Mouse (Mus musculus): Measurements from ENCODE around the gene Galntl6. TPM values are rescaled to one million over a fixed set of nuclear protein-coding genes. Genes with fewer than 3 reads are reported as not detected.

The Galntl6 gene
- polyA plus RNA-seq, 1 experiment from 2014 or later = 0.03 TPM

- 60% methylated on average over 2 of the region's 2 CpGs for WGBS (ENCODE audit: insufficient replicate concordance)
- Histone ChIP-seq H3K9me3 (replicated peaks) (no peaks in the 10 kb centered on the region), H3K9ac (no peak overlapping the region), H3K4me2 (no peak overlapping the region), H3K27me3 (no peaks in the 10 kb centered on the region), H3K27ac (no peak overlapping the region), H3K4me1 (replicated peaks) (no peaks in the 10 kb centered on the region), H3K36me3 (no peaks in the 10 kb centered on the region), H3K4me3 (replicated peaks) (no peak overlapping the region)
- ATAC-seq (ENCODE audit: low read depth) = no peak
- DNase-seq = no peak
These were observed 469.7 kb downstream of the Galntl6 start for GRCm38 (mm10) chr8:58442696-58443095.

- Histone ChIP-seq H3K27me3 (no peaks in the 10 kb centered on the region), H3K4me3 (replicated peaks) (no peak overlapping the region), H3K4me1 (replicated peaks) (no peaks in the 10 kb centered on the region), H3K27ac (no peak overlapping the region), H3K9me3 (replicated peaks) (no peaks in the 10 kb centered on the region), H3K9ac (no peak overlapping the region), H3K4me2 (no peak overlapping the region), H3K36me3 (no peaks in the 10 kb centered on the region)
- DNase-seq (no peak), ATAC-seq (ENCODE audit: low read depth) (no peak)
- WGBS (ENCODE audit: insufficient replicate concordance) = 50% methylated on average over 5 of the region's 5 CpGs
These were observed 494.0 kb downstream of the Galntl6 start for GRCm38 (mm10) chr8:58418481-58418880.

- H3K36me3 ChIP-seq = no peaks in the 10 kb centered on the region
- no peak for DNase-seq
These were observed 494.9 kb downstream of the Galntl6 start for GRCm38 (mm10) chr8:58417551-58417950.

GRCm38 (mm10) chr8:58396500-58396899, 515.9 kb downstream of the Galntl6 start:
- H3K4me1 ChIP-seq (replicated peaks) = no peaks in the 10 kb centered on the region
- H3K9ac ChIP-seq = no peak overlapping the region
- 47% methylated on average over 3 of the region's 3 CpGs for WGBS (ENCODE audit: insufficient replicate concordance)
- no peaks in the 10 kb centered on the region for H3K9me3 ChIP-seq (replicated peaks)
- ATAC-seq (ENCODE audit: low read depth) (no peak), DNase-seq (no peak)
- no peak overlapping the region for H3K4me3 ChIP-seq (replicated peaks)
- H3K27me3 ChIP-seq = no peaks in the 10 kb centered on the region
- no peak overlapping the region for H3K27ac ChIP-seq
- H3K36me3 ChIP-seq = no peaks in the 10 kb centered on the region
- H3K4me2 ChIP-seq = no peak overlapping the region

More at GRCm38 (mm10) chr8:58417551-58417950, 494.9 kb downstream of the Galntl6 start:
- H3K9me3 ChIP-seq (replicated peaks) = no peaks in the 10 kb centered on the region
- no peak for ATAC-seq (ENCODE audit: low read depth)
- 40% methylated on average over 1 of the region's 1 CpGs for WGBS (ENCODE audit: insufficient replicate concordance)
- H3K27me3 ChIP-seq = no peaks in the 10 kb centered on the region
- no peaks in the 10 kb centered on the region for H3K4me1 ChIP-seq (replicated peaks)
- H3K27ac ChIP-seq = no peak overlapping the region
- H3K9ac ChIP-seq = no peak overlapping the region
- no peak overlapping the region for H3K4me3 ChIP-seq (replicated peaks)
- no peak overlapping the region for H3K4me2 ChIP-seq

- Histone ChIP-seq H3K4me1 (replicated peaks) (no peaks in the 10 kb centered on the region), H3K27ac (no peak overlapping the region), H3K4me2 (no peak overlapping the region), H3K36me3 (no peaks in the 10 kb centered on the region), H3K4me3 (replicated peaks) (no peak overlapping the region), H3K27me3 (no peaks in the 10 kb centered on the region), H3K9ac (no peak overlapping the region), H3K9me3 (replicated peaks) (no peaks in the 10 kb centered on the region)
- no peak for ATAC-seq (ENCODE audit: low read depth)
- no peak for DNase-seq
- 50% methylated on average over 1 of the region's 1 CpGs for WGBS (ENCODE audit: insufficient replicate concordance)
These were observed 516.6 kb downstream of the Galntl6 start for GRCm38 (mm10) chr8:58395879-58396278.

GRCm38 (mm10) chr8:58372389-58372788, 540.1 kb downstream of the Galntl6 start:
- no peaks in the 10 kb centered on the region for H3K36me3 ChIP-seq
- no peak for ATAC-seq (ENCODE audit: low read depth)
- H3K4me3 ChIP-seq (replicated peaks) = no peak overlapping the region
- no peak for DNase-seq
- no peak overlapping the region for H3K4me2 ChIP-seq
- no peaks in the 10 kb centered on the region for H3K4me1 ChIP-seq (replicated peaks)
- H3K9me3 ChIP-seq (replicated peaks) = no peaks in the 10 kb centered on the region
- no peak overlapping the region for H3K9ac ChIP-seq
- no peaks in the 10 kb centered on the region for H3K27me3 ChIP-seq
- 80% methylated on average over 2 of the region's 2 CpGs for WGBS (ENCODE audit: insufficient replicate concordance)
- no peak overlapping the region for H3K27ac ChIP-seq

DNA sequence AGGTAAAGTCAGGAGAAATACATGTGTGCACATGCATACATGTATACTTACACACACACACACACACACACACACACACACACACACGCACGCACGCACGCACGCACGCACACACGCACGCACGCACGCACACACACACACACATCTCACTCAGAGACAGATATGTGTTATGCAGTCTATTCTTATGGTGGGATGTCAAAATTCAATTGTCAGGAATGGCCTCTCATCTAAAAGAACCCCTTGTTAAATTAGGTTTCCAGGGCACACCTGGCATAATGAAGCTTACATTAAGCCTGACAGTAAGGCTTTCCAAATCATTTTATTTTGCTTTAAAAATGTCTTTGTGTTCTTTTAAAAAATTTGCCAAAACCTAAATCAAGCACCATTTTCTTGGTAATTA, 540.5 kb downstream of the Galntl6 start:
- DNase-seq (no peak), ATAC-seq (ENCODE audit: low read depth) (no peak)
- Histone ChIP-seq H3K9me3 (replicated peaks) (no peaks in the 10 kb centered on the region), H3K4me2 (no peak overlapping the region), H3K36me3 (no peaks in the 10 kb centered on the region), H3K9ac (no peak overlapping the region), H3K4me3 (replicated peaks) (no peak overlapping the region), H3K27me3 (no peaks in the 10 kb centered on the region), H3K27ac (no peak overlapping the region), H3K4me1 (replicated peaks) (no peaks in the 10 kb centered on the region)
- WGBS (ENCODE audit: insufficient replicate concordance) = 88% methylated on average over 10 of the region's 10 CpGs

GRCm38 (mm10) chr8:58331151-58331550, 581.3 kb downstream of the Galntl6 start:
- H3K27me3 ChIP-seq = no peaks in the 10 kb centered on the region
- DNase-seq (no peak), ATAC-seq (ENCODE audit: low read depth) (no peak)
- H3K4me2 ChIP-seq = no peak overlapping the region
- no peak overlapping the region for H3K9ac ChIP-seq
- H3K27ac ChIP-seq = no peak overlapping the region
- 49% methylated on average over 1 of the region's 1 CpGs for WGBS (ENCODE audit: insufficient replicate concordance)
- no peaks in the 10 kb centered on the region for H3K36me3 ChIP-seq
- no peaks in the 10 kb centered on the region for H3K9me3 ChIP-seq (replicated peaks)
- no peaks in the 10 kb centered on the region for H3K4me1 ChIP-seq (replicated peaks)
- no peak overlapping the region for H3K4me3 ChIP-seq (replicated peaks)

DNA sequence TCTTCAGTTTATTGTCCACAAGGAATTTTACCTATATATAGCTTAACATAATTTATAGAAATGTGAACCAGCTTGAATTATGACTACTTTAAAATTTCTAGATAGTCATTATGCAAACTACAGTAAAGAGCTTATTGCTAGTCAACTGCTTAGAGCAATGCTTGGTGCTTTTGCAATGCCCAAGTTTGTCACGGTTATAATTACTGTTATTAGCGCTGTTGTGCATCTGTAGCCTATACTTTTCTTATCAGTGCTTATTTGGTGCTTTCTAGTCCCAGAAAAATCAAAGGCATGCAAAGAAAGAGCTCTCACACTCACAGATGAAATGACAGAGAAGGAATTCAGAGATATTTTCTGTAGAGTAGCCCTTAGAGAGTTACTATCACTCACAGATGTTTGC, 599.0 kb downstream of the Galntl6 start:
- no peak overlapping the region for H3K4me2 ChIP-seq
- no peaks in the 10 kb centered on the region for H3K27me3 ChIP-seq
- DNase-seq (no peak), ATAC-seq (ENCODE audit: low read depth) (no peak)
- H3K36me3 ChIP-seq = no peaks in the 10 kb centered on the region
- H3K9ac ChIP-seq = no peak overlapping the region
- no peak overlapping the region for H3K27ac ChIP-seq
- WGBS (ENCODE audit: insufficient replicate concordance) = 70% methylated on average over 2 of the region's 2 CpGs
- H3K4me1 ChIP-seq (replicated peaks) = no peaks in the 10 kb centered on the region
- no peaks in the 10 kb centered on the region for H3K9me3 ChIP-seq (replicated peaks)
- no peak overlapping the region for H3K4me3 ChIP-seq (replicated peaks)

DNA sequence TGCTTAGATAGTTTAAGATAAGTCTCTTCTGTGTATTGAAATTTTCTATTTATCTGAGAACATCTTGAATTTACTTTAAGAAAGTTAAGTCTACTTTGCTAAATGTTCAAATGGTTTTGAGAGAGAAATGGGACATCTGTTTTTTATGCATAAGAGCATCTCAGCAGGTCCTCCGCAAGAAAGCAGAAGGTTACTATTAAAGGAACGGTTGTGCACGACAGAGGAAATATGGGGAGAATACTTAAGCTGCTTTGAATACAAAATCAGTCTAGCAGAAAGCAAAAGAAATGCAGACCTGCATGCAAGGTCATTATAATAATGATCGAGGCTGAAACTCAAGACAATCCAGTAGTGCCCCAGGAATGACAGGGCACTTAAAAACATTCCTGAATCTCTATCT, 621.0 kb downstream of the Galntl6 start:
- WGBS (ENCODE audit: insufficient replicate concordance) = 79% methylated on average over 4 of the region's 4 CpGs
- Histone ChIP-seq H3K4me1 (replicated peaks) (no peaks in the 10 kb centered on the region), H3K4me2 (no peak overlapping the region), H3K9ac (no peak overlapping the region), H3K27me3 (no peaks in the 10 kb centered on the region), H3K36me3 (no peaks in the 10 kb centered on the region), H3K4me3 (replicated peaks) (no peak overlapping the region), H3K27ac (no peak overlapping the region), H3K9me3 (replicated peaks) (no peaks in the 10 kb centered on the region)
- DNase-seq = no peak
- ATAC-seq (ENCODE audit: low read depth) = no peak

- no peak overlapping the region for H3K4me3 ChIP-seq (replicated peaks)
- H3K36me3 ChIP-seq = no peaks in the 10 kb centered on the region
- DNase-seq (no peak), ATAC-seq (ENCODE audit: low read depth) (no peak)
- H3K9me3 ChIP-seq (replicated peaks) = no peaks in the 10 kb centered on the region
- no peaks in the 10 kb centered on the region for H3K27me3 ChIP-seq
- no peaks in the 10 kb centered on the region for H3K4me1 ChIP-seq (replicated peaks)
- H3K9ac ChIP-seq = no peak overlapping the region
- H3K4me2 ChIP-seq = no peak overlapping the region
- no peak overlapping the region for H3K27ac ChIP-seq
These were observed 622.4 kb downstream of the Galntl6 start for GRCm38 (mm10) chr8:58290080-58290479.

DNA sequence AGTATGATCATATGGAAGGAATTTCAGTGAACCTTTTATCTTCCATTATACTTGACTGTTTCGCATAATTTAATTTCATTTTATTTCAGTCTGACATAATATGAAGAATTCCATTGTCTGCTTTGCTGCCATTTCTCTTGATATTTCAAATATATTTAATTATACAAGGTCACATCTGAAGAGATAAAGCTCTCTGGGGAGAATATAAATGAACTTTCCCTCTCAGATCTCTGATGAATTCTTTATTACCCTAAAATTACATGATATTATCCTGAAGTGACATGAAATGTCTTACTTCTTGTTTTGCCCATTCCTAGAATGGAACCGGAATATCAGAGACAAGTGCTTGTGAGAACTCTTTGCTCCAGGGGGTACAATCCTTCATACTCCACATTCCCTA, 647.0 kb downstream of the Galntl6 start:
- no peaks in the 10 kb centered on the region for H3K9me3 ChIP-seq (replicated peaks)
- DNase-seq (no peak), ATAC-seq (ENCODE audit: low read depth) (no peak)
- no peak overlapping the region for H3K4me3 ChIP-seq (replicated peaks)
- H3K4me2 ChIP-seq = no peak overlapping the region
- no peaks in the 10 kb centered on the region for H3K36me3 ChIP-seq
- H3K9ac ChIP-seq = no peak overlapping the region
- H3K4me1 ChIP-seq (replicated peaks) = no peaks in the 10 kb centered on the region
- H3K27me3 ChIP-seq = no peaks in the 10 kb centered on the region
- H3K27ac ChIP-seq = no peak overlapping the region
- 63% methylated on average over 2 of the region's 2 CpGs for WGBS (ENCODE audit: insufficient replicate concordance)
